Mouse (Mus musculus) layer of hippocampus, adult 11-12 months (tissue): ENCODE data around the gene Nek6.

Source experiments
- DNase-seq: peaks from one replicate; pipeline ENCODE4 v3.0.0; 2022; ENCODE audit warnings: low spot score

The Nek6 gene

GRCm38 (mm10) chr2:38539677-38540076 is 28.2 kb downstream of the Nek6 start:
- DNase-seq: no peak

DNA sequence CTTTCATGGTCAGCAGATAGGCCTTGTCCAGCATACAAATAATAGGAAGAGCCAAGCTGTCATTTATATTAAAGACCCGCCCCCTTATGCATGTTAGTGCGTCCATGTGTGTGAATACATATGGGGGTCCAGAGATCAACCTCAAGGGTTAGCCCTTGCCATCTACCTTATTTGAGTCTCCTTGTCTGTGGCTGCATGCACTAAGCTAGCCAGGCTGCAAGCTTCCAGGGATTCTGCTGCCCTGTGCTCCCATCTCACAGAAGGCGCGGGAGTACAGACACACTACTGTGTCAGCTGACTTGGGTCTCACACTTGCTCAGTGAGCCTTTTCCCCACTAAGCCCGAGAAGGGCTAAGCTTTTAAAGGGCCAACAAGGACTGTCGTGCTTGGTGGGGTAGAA is 29.2 kb downstream of the Nek6 start:
- no peak for DNase-seq

- no peak for DNase-seq
Observed at GRCm38 (mm10) chr2:38541101-38541500, 29.7 kb downstream of the Nek6 start.

- DNase-seq: no peak
Observed at GRCm38 (mm10) chr2:38541570-38541969, 30.1 kb downstream of the Nek6 start.

DNA sequence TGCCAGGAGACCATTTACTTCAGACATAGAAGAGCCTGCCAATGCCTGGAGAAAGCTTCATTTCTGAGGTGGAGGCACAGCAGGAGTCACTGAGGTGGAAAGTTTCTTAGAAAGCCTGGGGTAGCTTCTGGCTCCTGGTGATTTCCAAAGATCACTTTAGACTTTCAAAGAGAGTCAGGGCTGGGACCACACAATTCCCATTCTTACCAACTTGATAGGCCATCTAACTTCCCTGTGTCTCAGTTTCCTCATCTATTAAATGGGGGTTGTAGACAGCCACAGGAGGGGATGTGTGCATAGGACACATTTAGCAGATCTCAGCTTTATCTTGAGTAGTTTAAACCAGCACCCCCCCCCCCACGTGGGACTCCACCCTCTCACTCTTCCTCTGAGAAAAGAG is 30.9 kb downstream of the Nek6 start:
- DNase-seq: no peak

DNA sequence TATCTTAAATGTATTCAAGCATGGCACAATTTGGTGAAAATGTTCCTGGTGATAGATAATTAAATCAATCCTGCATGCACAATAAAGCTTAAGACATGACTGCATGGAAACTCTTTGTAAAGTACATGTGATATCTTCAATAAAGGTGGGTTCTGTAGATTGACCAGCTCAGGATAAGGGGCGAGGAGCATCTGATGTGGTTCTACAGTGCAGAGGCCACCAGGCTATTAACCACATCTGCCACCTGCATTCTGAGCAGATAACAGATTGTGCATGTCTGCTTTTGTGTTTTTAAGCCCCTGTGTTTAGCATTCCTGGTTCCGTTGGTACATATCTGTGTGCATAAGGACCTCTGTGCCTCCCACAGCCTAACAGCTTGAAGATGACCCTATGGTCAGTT is 31.7 kb downstream of the Nek6 start:
- no peak for DNase-seq

- DNase-seq: no peak
Observed at GRCm38 (mm10) chr2:38544341-38544740, 32.9 kb downstream of the Nek6 start.

DNA sequence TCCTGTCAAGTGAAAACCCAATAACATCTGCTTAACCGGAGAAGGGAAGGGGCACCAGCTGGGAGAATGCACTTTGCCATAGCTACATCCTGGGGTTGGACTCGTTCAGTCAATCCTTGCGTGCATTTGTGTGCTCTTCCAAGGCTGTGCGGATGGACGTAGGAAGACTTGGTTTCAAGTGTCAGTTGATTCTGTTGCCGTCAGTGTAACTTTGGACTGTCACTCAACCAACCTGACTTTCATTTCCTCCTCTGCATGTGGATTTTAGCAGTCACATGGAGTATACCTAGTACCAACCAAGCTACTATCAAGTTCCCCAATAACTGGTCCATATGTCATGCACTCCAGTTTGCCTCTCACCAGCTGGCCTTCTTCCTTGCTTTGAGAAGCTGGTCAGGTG is 33.5 kb downstream of the Nek6 start:
- DNase-seq: no peak

GRCm38 (mm10) chr2:38545706-38546105 is 34.3 kb downstream of the Nek6 start:
- no peak for DNase-seq

GRCm38 (mm10) chr2:38546222-38546621 is 34.8 kb downstream of the Nek6 start:
- DNase-seq: no peak

- no peak for DNase-seq
Observed at GRCm38 (mm10) chr2:38546748-38547147, 35.3 kb downstream of the Nek6 start.

DNA sequence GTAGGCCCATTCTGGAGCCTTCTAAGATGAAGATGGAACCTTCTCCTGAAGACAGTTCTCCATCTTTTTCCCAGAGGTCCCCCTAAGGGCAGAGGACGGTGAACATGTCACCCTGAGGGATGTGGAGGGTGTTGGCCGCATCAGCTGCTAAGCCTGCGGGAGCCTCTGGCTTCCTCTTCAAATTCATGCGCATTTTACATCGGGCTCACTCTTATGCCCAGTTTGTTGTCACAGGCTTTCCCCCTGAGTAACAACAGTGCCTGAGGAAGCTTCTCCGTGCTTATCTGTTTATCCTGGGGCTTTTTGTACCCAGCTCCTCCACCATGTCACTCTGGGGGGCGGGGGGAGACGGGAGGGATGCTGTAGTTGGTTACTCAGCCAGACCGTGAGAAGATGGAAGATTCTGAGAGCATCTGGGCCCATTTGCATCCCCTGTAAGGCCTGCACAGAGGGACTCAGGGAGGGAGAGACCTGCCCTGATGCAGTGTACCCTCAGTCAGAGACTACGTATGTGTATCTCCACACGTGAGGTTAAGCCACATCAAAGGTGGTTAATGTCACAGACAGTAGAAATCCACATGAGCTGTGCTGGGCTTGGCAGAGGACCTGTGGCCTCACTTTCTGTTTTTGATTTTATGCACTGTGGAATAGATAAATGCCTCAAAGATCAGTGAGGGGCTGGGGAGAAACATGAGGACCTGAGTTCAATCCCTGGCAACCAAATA is 36.5 kb downstream of the Nek6 start:
- no peak for DNase-seq

DNA sequence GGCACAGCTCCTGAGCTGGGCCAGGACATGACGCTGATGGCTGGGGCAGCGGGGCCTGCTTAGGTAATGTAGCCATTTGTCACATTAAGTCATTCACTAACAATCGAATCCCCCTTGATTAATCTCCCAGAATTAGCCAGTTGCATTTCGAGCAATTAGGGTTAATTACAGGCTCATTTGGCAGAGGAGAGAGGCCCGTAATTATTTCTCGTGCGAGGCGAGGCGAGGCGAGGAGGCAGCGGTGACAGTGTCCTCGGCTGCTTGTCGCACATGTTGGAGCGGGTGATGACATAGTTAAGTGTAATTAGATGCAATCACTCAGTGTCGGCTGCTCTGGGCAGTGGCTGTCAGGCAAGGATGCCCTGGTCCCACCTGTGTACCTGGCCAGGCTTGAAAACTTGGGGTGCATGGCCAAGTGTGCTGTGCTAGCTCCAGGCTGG is 40.6 kb downstream of the Nek6 start:
- no peak for DNase-seq

DNA sequence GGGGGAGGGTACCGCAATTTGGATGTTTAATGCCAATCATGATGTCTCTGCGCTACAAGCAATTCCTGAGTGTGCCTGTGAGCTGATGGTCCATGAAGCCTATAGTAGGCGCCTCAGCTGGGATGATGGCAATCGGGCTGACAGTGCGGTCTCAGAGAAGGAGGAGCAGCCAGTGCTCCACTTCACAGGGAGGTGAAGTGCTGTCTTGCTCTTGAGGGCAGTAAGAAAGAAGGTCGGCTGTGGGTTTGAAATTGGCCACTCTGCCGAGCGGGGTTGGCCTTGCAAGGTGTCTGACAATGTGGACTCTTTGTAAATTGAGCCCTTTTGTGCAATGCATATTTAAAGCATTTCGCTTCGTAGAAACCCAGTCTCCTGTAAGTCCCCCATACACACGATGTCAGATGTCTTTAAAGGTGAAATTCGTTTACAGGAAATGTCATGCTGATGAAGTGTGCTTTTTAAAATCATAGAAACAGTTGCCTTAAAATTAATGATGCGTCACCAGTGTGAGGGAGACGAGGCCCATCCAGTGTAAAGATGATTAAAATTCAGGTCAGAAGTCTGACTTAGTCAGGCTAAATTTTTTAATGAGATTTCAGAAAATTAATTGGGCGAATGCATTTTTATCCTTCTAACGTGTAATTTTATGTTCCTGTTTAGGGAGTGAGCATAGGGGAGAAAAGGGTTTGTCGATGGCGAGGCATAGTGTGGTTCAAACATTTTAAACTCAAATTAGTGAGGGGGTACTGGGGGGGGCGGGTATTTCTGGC is 43.0 kb downstream of the Nek6 start:
- DNase-seq: no peak

DNA sequence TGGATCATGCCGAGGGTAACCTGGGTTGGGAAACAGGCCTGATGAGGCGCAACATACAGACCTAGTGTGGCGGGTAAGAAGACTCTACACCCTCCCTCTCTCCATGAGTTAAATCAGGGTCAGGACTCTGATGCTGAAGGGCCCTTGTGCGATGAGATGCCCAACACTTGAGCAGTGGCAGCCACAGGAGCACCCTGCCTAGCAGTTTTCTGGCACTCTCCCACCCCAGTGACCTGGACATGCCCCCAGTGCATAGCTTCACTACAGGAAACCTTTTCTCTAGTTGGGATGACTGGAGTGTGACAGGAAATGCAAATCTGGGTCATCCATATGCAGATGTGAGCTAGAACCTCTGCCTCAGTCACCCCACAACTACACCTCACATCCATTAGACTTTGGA is 44.2 kb downstream of the Nek6 start:
- no peak for DNase-seq

GRCm38 (mm10) chr2:38556721-38557120 is 45.3 kb downstream of the Nek6 start:
- DNase-seq: no peak

DNA sequence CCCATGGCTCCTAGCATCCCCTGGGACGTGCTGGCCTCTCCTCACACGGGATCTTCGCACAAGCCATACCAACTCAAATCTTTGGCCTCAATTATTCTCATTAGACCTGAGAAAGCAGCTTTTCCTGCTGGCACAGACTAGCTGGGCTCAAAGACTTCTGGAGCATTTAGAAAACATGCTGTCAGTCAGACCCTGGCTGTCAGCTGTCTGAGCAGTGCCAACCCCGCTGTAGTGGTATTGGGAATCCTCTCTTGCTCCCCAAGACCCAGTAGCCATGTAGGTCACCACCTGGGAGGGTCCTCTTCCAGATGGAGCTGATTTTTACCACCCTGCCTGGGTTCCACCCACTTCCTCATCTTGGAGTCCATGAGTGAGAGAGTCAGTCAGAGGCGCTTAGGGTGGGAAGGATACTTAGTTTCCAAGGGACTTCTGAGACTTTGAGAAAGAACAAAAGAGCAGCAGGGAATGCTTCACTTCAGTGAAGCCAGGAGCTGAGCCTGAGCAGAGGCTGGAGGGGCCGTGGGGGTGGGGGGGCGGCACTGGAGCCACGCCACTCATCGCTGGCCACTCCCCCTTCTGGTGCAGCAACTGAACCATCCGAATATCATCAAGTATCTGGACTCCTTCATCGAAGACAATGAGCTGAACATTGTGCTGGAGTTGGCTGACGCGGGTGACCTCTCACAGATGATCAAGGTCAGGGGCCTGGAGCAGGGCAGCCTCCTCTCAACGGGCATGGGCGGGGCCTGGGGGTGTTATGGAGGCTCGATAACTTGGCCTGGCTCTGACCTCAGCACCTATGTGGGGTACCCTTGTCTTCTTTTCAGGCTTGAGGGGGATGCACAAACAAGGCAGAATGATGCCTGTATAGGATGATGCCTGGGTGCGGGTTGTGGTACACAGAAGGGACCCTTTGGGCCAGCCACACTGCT is 49.1 kb downstream of the Nek6 start:
- DNase-seq: no peak

DNA sequence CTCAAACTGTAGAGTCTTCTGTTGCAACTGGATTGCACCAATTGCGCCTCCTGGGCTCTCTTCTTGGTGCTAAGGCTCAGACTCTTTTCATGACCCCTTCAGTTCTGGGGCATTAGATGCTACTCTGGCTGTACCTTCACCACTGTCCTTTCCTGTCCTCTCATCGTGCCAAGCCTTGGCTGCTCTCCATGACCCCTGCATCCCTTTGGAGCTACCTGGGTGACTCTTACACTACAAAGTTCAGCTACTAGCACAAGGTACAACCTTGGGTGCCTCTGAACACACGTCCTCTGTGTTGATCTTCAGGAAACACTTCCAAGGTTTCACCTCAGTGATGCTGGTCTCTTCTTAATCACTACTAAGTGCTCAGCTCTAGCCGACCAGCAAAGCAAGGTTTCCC is 51.2 kb downstream of the Nek6 start:
- no peak for DNase-seq

DNA sequence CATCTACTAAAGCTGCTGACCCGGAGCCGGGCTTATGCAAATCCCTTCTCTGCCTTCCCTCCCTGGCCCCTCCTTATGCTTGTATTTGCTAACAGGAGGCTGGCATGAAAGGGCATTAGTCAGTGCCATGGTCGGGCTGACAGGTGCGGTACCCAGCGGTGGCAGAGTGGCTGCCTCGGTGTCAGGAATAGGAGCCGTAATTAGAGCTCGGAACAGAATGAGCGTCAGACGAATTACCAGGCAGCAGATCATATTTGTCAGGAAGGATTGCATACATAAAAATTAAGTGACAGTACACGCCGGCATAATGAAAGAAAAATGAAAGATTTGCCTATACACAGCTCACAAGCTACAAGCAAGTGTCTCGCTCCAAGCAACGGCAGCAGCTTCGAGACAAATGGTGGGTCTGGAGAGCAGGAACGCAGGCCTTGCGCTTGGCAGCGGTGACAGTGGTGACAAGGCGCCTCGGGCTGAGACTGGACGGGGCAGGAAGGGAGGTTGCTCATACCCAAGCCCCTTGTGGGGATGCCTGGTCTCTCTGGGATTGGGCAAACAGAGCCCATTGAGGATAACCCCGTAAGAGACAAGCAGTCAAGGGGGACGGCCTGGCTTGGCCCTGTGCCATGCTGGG is 60.6 kb downstream of the Nek6 start:
- no peak for DNase-seq

DNA sequence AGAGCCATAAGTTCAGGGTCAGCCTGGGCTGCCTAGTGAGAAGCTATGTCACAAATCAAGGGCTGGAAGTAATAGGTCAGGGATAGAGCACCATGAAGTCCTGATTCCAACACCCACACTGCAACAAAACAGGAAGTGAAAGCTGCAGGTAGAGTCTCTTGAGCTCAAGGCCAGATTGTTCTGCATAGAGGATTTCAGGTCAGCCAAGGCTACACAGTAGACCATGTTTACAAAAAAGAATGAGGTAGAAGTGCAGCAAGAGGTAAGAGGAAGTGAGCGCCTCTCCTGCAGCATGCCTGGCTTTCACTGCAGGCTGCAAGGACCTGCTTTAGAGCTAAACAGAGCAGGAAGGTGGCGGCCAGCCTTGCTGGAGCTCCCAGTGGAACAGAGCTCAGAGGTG is 63.3 kb downstream of the Nek6 start:
- no peak for DNase-seq

GRCm38 (mm10) chr2:38578602-38579521 is 67.4 kb downstream of the Nek6 start:
- DNase-seq: peak; percentile 55
